Mouse (Mus musculus) forebrain, embryonic 15.5 days (tissue): ENCODE results near the gene Camk1g. TPM values are rescaled to one million over a fixed set of nuclear protein-coding genes. Genes with fewer than 3 reads are reported as not detected.

Experiments
- ATAC-seq: fragments of 200-750 bp; cut with Nextera tagmentation; replicated peaks from 2 replicates; pipeline ENCODE4 v1.8.0; 2017; ENCODE audit warnings: mild to moderate bottlenecking, moderate TSS enrichment, moderate library complexity
- H3K27ac ChIP-seq: fragments of 300-500 bp; sonication (generic); replicated peaks from 2 replicates; pipeline ENCODE4 v1.5.1; 2015; ENCODE audit warnings: mild to moderate bottlenecking, inconsistent platforms
- H3K27me3 ChIP-seq: fragments of 300-500 bp; sonication (generic); 2 replicates; pipeline ENCODE4 v1.6.1; 2015; ENCODE audit warnings: inconsistent platforms
- H3K36me3 ChIP-seq: fragments of 300-500 bp; sonication (generic); 2 replicates; pipeline ENCODE4 v1.6.1; 2015; ENCODE audit warnings: mild to moderate bottlenecking, inconsistent platforms
- H3K4me1 ChIP-seq: fragments of 300-500 bp; sonication (generic); 2 replicates; pipeline ENCODE4 v1.6.1; 2015; ENCODE audit warnings: inconsistent platforms
- H3K4me2 ChIP-seq: fragments of 300-500 bp; sonication (generic); replicated peaks from 2 replicates; pipeline ENCODE4 v1.6.1; 2015; ENCODE audit warnings: mild to moderate bottlenecking, inconsistent platforms
- H3K4me3 ChIP-seq: fragments of 300-500 bp; sonication (generic); 2 replicates; pipeline ENCODE4 v1.5.1; 2015; ENCODE audit warnings: mild to moderate bottlenecking, inconsistent platforms
- H3K9ac ChIP-seq: fragments of 300-500 bp; sonication (generic); replicated peaks from 2 replicates; pipeline ENCODE4 v1.6.1; 2015; ENCODE audit warnings: mild to moderate bottlenecking, inconsistent platforms
- H3K9me3 ChIP-seq: fragments of 300-500 bp; sonication (generic); 2 replicates; pipeline ENCODE4 v1.6.1; 2016; ENCODE audit warnings: inconsistent platforms
- WGBS: fragments of 180-500 bp; shearing (Covaris S2); methylation state at CpG from one replicate; pipeline ENCODE4 v1.1.7; 2015; ENCODE audit warnings: mixed read lengths; 5-methylcytosine and 5-hydroxymethylcytosine counted together
- polyA plus RNA-seq: library from polyadenylated mRNA; unstranded; fragments of >200 nt; fragmentation: Nextera tagmentation; extraction: Ambion mirVana; gene quantifications from 2 replicates; pipeline ENCODE4 v1.2.1, GENCODE M21; 2015

The Camk1g gene
- polyA plus RNA-seq, 1 experiment from 2014 or later: 44.8 TPM

- ATAC-seq: no peak
- no peak overlapping the region for H3K27ac ChIP-seq
- H3K9ac ChIP-seq: no peak overlapping the region
- no peaks in the 10 kb centered on the region for H3K27me3 ChIP-seq
- H3K9me3 ChIP-seq: no peaks in the 10 kb centered on the region
- H3K4me1 ChIP-seq: peaks cover 19% of the 10 kb centered on the region
- H3K4me3 ChIP-seq: no peak overlapping the region
- no peaks in the 10 kb centered on the region for H3K36me3 ChIP-seq
- H3K4me2 ChIP-seq: no peak overlapping the region
- WGBS: 91% methylated on average over 5 of the region's 5 CpGs
Measured at GRCm38 (mm10) chr1:193342198-193342946, 27.7 kb downstream of the Camk1g start.

DNA sequence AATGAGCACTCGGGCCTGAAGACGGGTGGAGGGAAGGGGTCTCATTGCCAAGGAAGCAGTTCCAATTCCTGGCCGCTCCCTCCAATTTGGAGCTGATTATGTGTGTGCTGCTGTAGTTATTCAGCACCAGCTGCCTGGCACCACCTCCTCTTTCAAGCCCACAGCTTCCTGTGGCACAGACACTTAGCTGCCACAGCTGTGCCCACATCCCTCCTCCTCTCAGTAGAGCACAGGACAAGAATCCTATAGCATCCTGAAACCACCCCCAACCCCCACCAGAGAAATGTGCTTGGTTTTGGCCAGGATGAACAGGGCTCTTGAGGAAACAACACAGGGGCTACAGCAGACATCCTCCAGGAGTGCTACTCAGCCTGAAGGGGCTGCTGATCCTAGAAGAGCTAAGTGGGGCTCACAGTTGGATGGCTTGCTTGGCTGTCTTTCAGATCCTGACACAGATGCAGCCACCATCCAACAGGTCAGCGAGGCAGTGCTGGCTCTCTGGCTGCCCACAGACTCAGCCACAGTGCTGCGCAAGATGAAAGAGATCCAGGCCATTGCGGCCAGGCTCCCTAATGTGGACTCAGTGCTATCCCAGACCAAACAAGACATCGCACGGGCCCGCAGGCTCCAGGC, 31.6 kb downstream of the Camk1g start:
- ATAC-seq: peak; percentile 80
- H3K27me3 ChIP-seq: no peaks in the 10 kb centered on the region
- no peak overlapping the region for H3K4me2 ChIP-seq
- 65% methylated on average over 9 of the region's 9 CpGs for WGBS
- H3K4me1 ChIP-seq: peaks cover 30% of the 10 kb centered on the region
- no peak overlapping the region for H3K9ac ChIP-seq
- H3K9me3 ChIP-seq: no peaks in the 10 kb centered on the region
- no peak overlapping the region for H3K4me3 ChIP-seq
- peak overlapping the region; percentile 77 for H3K27ac ChIP-seq
- no peaks in the 10 kb centered on the region for H3K36me3 ChIP-seq

DNA sequence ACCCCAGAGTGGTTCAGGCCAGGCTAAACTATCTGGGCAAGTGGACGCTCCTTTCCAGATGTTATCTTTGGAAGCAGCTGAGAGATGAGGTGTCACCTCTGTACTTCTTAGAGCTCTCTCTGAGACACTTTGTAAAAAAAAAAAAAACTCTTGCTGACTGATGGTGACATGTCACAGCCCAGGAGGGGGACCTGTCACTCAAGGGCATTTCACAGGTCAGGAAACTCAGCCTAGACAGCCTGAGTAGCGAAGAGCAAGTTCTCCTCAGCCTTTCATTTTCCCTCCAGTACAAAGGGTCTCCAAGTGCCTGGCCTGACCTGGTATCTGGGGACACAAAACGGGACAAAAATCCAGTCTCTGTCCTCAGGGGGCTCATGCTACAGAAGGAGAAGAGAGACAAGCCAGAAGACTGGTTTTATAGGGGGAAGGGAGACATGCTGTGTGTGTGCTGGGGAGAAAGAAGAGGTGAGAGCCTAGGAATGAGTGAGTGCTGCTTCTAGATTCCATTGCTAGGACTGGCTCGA, 32.2 kb downstream of the Camk1g start:
- ATAC-seq: peak; percentile 14; the same call in 1 of the 2 replicates
- Histone ChIP-seq H3K36me3 (no peaks in the 10 kb centered on the region), H3K4me2 (no peak overlapping the region), H3K27ac (peak overlapping the region; percentile 77), H3K9ac (no peak overlapping the region), H3K4me1 (peaks cover 30% of the 10 kb centered on the region), H3K9me3 (no peaks in the 10 kb centered on the region), H3K4me3 (no peak overlapping the region), H3K27me3 (no peaks in the 10 kb centered on the region)
- WGBS: 57% methylated on average over 4 of the region's 4 CpGs

- H3K27me3 ChIP-seq: no peaks in the 10 kb centered on the region
- ATAC-seq: no peak
Measured at GRCm38 (mm10) chr1:193337018-193337321, 33.1 kb downstream of the Camk1g start.

GRCm38 (mm10) chr1:193336122-193337017, 33.7 kb downstream of the Camk1g start:
- no peak overlapping the region for H3K4me3 ChIP-seq
- H3K9ac ChIP-seq: no peak overlapping the region
- no peak overlapping the region for H3K27ac ChIP-seq
- H3K4me2 ChIP-seq: no peak overlapping the region
- 72% methylated on average over 7 of the region's 7 CpGs for WGBS
- no peak for ATAC-seq
- no peaks in the 10 kb centered on the region for H3K27me3 ChIP-seq
- peaks cover 30% of the 10 kb centered on the region for H3K4me1 ChIP-seq
- H3K9me3 ChIP-seq: no peaks in the 10 kb centered on the region
- H3K36me3 ChIP-seq: no peaks in the 10 kb centered on the region

More at GRCm38 (mm10) chr1:193337018-193337321, 33.1 kb downstream of the Camk1g start:
- no peaks in the 10 kb centered on the region for H3K9me3 ChIP-seq
- H3K9ac ChIP-seq: no peak overlapping the region
- H3K36me3 ChIP-seq: no peaks in the 10 kb centered on the region
- peaks cover 30% of the 10 kb centered on the region for H3K4me1 ChIP-seq
- no peak overlapping the region for H3K4me2 ChIP-seq
- H3K4me3 ChIP-seq: no peak overlapping the region
- no peak overlapping the region for H3K27ac ChIP-seq
- 82% methylated on average over 9 of the region's 9 CpGs for WGBS

- 74% methylated on average over 6 of the region's 6 CpGs for WGBS
- Histone ChIP-seq H3K27me3 (no peaks in the 10 kb centered on the region), H3K4me2 (no peak overlapping the region), H3K36me3 (no peaks in the 10 kb centered on the region), H3K27ac (no peak overlapping the region), H3K9me3 (no peaks in the 10 kb centered on the region), H3K4me3 (no peak overlapping the region), H3K4me1 (peaks cover 40% of the 10 kb centered on the region), H3K9ac (no peak overlapping the region)
- ATAC-seq: no peak
Measured at GRCm38 (mm10) chr1:193334546-193334945, 35.6 kb downstream of the Camk1g start.

GRCm38 (mm10) chr1:193333776-193334175, 36.3 kb downstream of the Camk1g start:
- peaks cover 35% of the 10 kb centered on the region for H3K4me1 ChIP-seq
- no peak for ATAC-seq
- no peaks in the 10 kb centered on the region for H3K36me3 ChIP-seq
- H3K27me3 ChIP-seq: no peaks in the 10 kb centered on the region
- no peak overlapping the region for H3K4me3 ChIP-seq
- H3K4me2 ChIP-seq: no peak overlapping the region
- H3K9me3 ChIP-seq: no peaks in the 10 kb centered on the region
- H3K9ac ChIP-seq: no peak overlapping the region
- no peak overlapping the region for H3K27ac ChIP-seq
- 72% methylated on average over 3 of the region's 3 CpGs for WGBS

DNA sequence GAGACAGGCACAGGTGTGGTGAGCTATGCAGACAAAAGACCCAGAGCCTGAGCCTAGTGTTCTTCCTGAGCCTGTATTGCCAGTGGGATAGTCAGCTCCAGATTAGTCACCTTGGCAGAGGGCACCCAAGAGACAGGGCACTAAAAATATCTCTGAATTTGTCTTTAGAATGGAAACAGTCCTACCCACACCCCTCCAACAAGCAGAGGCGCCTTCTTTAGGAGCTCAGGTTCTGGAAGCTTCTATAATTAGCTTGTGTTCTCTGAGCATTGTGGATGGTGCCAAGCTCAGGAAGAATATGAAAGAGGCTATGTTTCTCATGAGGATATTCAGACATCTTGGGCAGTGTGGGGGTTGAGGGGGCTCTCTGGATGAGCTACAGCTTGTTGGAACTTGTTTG, 37.4 kb downstream of the Camk1g start:
- ATAC-seq: no peak
- no peak overlapping the region for H3K27ac ChIP-seq
- H3K36me3 ChIP-seq: no peaks in the 10 kb centered on the region
- H3K4me2 ChIP-seq: no peak overlapping the region
- 69% methylated on average over 1 of the region's 1 CpGs for WGBS
- no peak overlapping the region for H3K9ac ChIP-seq
- H3K4me3 ChIP-seq: no peak overlapping the region
- H3K4me1 ChIP-seq: peaks cover 24% of the 10 kb centered on the region
- H3K27me3 ChIP-seq: no peaks in the 10 kb centered on the region
- no peaks in the 10 kb centered on the region for H3K9me3 ChIP-seq

GRCm38 (mm10) chr1:193332018-193332417, 38.1 kb downstream of the Camk1g start:
- Histone ChIP-seq H3K27me3 (no peaks in the 10 kb centered on the region), H3K4me2 (no peak overlapping the region), H3K9me3 (no peaks in the 10 kb centered on the region), H3K9ac (no peak overlapping the region), H3K36me3 (no peaks in the 10 kb centered on the region), H3K4me3 (no peak overlapping the region), H3K4me1 (peaks cover 24% of the 10 kb centered on the region), H3K27ac (no peak overlapping the region)
- WGBS: 87% methylated on average over 13 of the region's 13 CpGs
- ATAC-seq: no peak

- peak; percentile 3; the same call in 1 of the 2 replicates for ATAC-seq
- Histone ChIP-seq H3K4me1 (peaks cover 19% of the 10 kb centered on the region), H3K4me2 (no peak overlapping the region), H3K36me3 (no peaks in the 10 kb centered on the region), H3K27ac (0 out of 2 replicates have a peak overlapping the region, but pooled peaks have one; percentile 39), H3K9me3 (no peaks in the 10 kb centered on the region), H3K9ac (no peak overlapping the region; the same call in 1 of the 2 replicates), H3K4me3 (no peak overlapping the region), H3K27me3 (no peaks in the 10 kb centered on the region)
- WGBS: 80% methylated on average over 7 of the region's 7 CpGs
Measured at GRCm38 (mm10) chr1:193330626-193331025, 39.5 kb downstream of the Camk1g start.

GRCm38 (mm10) chr1:193330172-193330571, 39.9 kb downstream of the Camk1g start:
- H3K27me3 ChIP-seq: no peaks in the 10 kb centered on the region
- H3K4me2 ChIP-seq: no peak overlapping the region
- H3K36me3 ChIP-seq: no peaks in the 10 kb centered on the region
- no peak overlapping the region; the same call in 1 of the 2 replicates for H3K9ac ChIP-seq
- WGBS: 21% methylated on average over 10 of the region's 10 CpGs
- no peak overlapping the region for H3K4me3 ChIP-seq
- no peaks in the 10 kb centered on the region for H3K9me3 ChIP-seq
- 0 out of 2 replicates have a peak overlapping the region, but pooled peaks have one; percentile 39 for H3K27ac ChIP-seq
- ATAC-seq: peak; percentile 92
- H3K4me1 ChIP-seq: peaks cover 19% of the 10 kb centered on the region

GRCm38 (mm10) chr1:193329557-193329956, 40.5 kb downstream of the Camk1g start:
- Histone ChIP-seq H3K9ac (no peak overlapping the region), H3K4me2 (no peak overlapping the region), H3K4me3 (no peak overlapping the region), H3K9me3 (no peaks in the 10 kb centered on the region), H3K27me3 (no peaks in the 10 kb centered on the region), H3K4me1 (peaks cover 16% of the 10 kb centered on the region), H3K36me3 (no peaks in the 10 kb centered on the region), H3K27ac (no peak overlapping the region)
- WGBS: 67% methylated on average over 9 of the region's 9 CpGs
- 0 out of 2 replicates have a peak, but pooled peaks have one; percentile 1 for ATAC-seq
